Mouse (Mus musculus): ENCODE data around the gene Dscam.

Dscam gene

DNA sequence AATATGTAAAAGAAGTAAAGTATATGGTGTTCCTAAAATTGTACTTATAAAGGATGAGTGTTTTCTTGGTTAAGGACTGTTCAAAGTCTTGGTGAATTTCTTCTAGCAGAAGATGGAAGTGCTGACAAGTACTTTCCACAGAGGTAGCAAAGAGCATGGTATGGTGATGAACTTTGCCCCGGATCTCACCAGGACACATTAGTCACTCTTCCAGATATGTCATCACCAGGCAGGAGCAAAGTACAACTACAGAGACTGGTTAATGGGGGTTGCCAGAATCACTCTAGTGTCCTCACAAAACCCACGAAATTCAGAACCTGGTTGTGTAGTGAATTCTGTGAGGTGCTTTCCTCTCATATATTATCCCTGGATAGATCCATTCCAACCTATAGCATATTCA lies 379.2 kb downstream of the Dscam start:
- in situ Hi-C loops (cut with MboI; ENCODE audit: low sequenced_read_pairs), result no loop called here

GRCm38 (mm10) chr16:96788286-96788685 lies 382.3 kb downstream of the Dscam start:
- in situ Hi-C loops (cut with MboI; ENCODE audit: low sequenced_read_pairs), result no loop called here

- in situ Hi-C loops (cut with MboI; ENCODE audit: low sequenced_read_pairs), result no loop called here
These were observed 391.5 kb downstream of the Dscam start for GRCm38 (mm10) chr16:96779021-96779420.

- in situ Hi-C loops (cut with MboI; ENCODE audit: low sequenced_read_pairs), result no loop called here
These were observed 396.3 kb downstream of the Dscam start for GRCm38 (mm10) chr16:96774245-96774644.

- in situ Hi-C loops (cut with MboI; ENCODE audit: low sequenced_read_pairs), result no loop called here
These were observed 402.6 kb downstream of the Dscam start for GRCm38 (mm10) chr16:96767985-96768384.

- in situ Hi-C loops (cut with MboI; ENCODE audit: low sequenced_read_pairs), result no loop called here
These were observed 403.0 kb downstream of the Dscam start for GRCm38 (mm10) chr16:96767508-96767907.

- in situ Hi-C loops (cut with MboI; ENCODE audit: low sequenced_read_pairs), result no loop called here
These were observed 409.3 kb downstream of the Dscam start for GRCm38 (mm10) chr16:96761225-96761624.

DNA sequence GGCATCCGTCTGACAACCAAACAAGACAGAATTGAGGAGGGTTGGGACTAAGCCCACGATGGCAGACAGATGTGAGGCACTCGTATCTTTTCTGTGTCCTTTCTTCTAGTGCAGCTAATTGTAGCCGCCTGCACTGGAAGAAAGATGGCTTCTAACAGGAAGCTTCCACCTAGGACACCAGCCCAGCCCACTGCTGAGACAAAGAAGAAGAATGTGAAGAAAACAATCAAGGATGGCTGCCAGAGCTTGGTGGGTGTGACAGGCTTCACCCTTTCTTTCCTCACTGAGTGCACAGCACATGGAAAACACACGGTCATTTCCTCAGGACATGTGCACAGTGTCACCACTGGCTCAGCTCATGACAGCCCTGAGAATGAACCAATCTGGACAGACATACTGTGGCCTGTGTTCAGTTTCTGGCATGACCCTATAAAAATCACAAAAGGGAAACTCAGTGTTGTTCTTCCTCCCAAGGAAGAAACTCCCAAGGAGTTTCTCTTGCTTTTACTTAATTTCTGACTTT lies 411.4 kb downstream of the Dscam start:
- in situ Hi-C loops (cut with MboI; ENCODE audit: low sequenced_read_pairs), result no loop called here

DNA sequence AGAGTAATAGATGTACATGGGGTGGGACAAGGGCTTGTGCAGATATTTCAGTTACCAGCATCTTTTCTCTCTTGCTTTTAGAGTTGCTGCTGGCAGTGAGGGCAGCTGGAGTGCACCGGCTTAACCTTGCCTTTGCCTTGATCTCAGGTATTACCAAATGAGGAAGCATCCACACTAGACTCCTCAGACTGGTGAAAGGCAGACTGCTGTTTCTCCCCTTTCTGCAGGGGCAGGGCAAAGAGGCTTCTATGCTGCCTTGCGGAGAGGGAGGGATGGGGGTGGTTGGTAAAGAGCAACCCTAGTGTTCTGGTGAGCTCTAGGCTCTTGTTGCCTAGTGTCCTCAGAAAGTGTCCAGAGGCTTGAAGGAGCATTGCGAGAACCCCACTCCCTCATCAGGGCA lies 412.2 kb downstream of the Dscam start:
- in situ Hi-C loops (cut with MboI; ENCODE audit: low sequenced_read_pairs), result no loop called here

DNA sequence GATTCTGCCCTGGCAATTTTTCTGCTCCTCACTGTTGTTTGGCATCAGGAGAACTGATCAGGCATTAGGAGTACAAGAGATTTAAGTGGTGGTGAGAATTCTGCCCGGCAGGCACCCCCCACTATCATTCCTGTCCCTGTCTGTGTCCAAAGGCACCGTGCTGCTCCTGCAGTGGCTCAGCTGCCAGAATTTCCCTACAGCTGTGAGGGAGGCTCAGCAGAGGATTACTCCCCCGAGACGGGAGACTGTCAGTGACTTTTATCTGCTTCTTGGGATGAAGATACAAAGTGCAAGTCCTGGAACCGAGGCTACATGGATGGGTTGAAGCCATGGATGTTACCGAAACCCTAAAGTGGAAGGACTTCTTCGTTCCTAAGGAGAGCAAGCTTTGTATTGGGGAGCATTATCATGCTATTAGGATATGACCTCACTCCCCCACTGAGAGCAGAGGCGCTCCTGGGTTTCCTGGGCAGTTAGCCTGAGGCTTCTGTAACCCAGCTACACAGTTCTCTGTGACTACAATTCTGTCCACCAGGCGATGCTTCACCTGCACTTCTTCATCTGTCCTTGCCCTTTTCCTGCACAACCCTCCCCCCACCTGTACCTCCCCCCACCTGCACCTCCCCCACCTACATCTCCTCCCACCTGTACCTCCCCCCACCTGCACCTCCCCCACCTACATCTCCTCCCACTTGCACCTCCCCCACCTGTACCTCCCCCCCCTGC lies 412.8 kb downstream of the Dscam start:
- in situ Hi-C loops (cut with MboI; ENCODE audit: low sequenced_read_pairs), result no loop called here

DNA sequence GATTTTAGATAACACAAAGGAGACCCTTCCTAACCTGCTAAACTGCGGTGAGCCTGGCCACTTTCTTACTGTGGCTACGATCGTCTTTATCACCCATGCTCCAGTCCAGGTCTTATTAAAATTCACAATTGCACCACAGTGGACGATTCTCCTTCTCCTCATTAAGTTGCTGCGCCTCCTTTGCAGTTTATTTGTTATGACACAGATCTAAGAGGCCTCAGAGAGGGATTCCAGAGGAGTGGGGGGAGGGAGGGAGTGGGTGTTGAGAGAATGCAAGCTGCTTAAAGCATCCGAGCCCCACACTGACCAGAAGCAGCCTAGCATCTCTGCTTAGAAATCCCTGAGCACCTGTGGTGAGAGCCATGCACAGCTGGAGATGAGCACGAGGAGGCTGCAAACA lies 413.6 kb downstream of the Dscam start:
- in situ Hi-C loops (cut with MboI; ENCODE audit: low sequenced_read_pairs), result no loop called here

GRCm38 (mm10) chr16:96754971-96755504 lies 415.5 kb downstream of the Dscam start:
- in situ Hi-C loops (cut with MboI; ENCODE audit: low sequenced_read_pairs), result no loop called here

DNA sequence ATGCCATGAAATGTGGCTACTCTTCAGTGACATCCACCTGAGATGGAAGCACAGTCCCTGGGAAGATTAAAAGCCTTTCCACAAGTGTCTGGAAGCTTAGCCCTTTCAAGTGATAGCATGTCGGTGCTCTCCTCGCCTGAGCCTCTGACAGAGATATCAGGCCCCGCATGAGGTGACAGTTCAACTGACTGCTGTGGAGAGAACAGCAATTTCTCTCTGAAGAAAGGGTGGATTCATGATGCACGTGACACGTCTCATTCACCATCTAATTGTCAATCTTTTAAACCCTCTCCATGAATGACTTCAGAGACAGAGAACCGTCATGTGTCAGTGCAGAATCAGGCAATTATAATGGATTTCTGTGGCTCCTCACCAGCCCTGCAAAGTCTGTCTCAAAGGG lies 416.2 kb downstream of the Dscam start:
- in situ Hi-C loops (cut with MboI; ENCODE audit: low sequenced_read_pairs), result no loop called here

- in situ Hi-C loops (cut with MboI; ENCODE audit: low sequenced_read_pairs), result no loop called here
These were observed 416.8 kb downstream of the Dscam start for GRCm38 (mm10) chr16:96753781-96754173.

DNA sequence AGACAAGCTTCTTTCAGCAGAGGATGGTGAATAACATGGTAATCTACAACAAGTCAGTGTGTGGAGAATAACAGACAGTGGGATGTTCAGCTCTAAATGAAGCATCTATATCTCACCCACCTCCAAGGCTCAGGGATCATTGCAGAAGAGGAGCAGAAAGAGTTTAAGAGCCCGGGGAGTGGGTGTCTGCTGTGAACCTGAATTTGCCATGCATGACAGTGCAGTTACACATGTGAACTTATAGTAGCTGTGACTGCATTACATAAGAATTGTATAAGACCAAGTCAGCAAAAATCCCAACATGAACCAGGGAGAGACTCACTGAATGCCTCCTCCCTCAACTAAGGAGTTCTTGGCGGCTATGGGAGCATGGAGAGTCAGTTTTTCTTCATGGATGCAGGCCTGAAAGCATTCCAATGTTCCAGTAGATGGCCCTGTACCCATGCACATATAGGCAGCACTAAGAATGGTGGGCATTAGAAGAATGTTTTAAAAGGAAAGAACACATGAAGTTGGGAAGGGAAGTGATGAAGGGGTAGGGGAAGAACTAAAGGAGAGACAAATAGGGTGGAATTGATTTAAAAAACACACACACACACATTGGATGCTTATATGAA lies 417.3 kb downstream of the Dscam start:
- in situ Hi-C loops (cut with MboI; ENCODE audit: low sequenced_read_pairs), result no loop called here

GRCm38 (mm10) chr16:96742475-96743255 lies 427.9 kb downstream of the Dscam start:
- in situ Hi-C loops (cut with MboI; ENCODE audit: low sequenced_read_pairs), result no loop called here

DNA sequence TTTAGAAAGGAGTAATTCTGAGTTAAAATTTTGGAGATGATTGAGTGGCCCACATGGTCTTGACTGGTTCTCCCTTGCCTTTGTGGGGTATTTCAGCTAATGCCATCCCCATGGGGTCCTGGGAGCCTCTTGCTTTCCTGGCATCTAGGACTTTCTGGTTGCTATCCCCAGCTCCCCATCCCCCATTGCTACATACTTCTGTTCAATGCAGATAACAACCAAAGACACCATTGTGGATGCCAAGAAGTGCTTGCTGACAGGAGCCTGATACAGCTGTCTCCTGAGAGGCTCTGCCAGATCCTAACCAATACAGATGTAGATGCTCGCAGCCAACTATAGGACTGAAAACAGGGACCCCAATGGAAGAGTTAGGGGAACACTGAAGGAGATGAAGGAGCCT lies 429.2 kb downstream of the Dscam start:
- in situ Hi-C loops (cut with MboI; ENCODE audit: low sequenced_read_pairs), result no loop called here

GRCm38 (mm10) chr16:96740073-96741055 lies 430.2 kb downstream of the Dscam start:
- in situ Hi-C loops (cut with MboI; ENCODE audit: low sequenced_read_pairs), result no loop called here

GRCm38 (mm10) chr16:96736501-96736900 lies 434.1 kb downstream of the Dscam start:
- in situ Hi-C loops (cut with MboI; ENCODE audit: low sequenced_read_pairs), result no loop called here

GRCm38 (mm10) chr16:96730881-96731280 lies 439.7 kb downstream of the Dscam start:
- in situ Hi-C loops (cut with MboI; ENCODE audit: low sequenced_read_pairs), result no loop called here

All from CH12F3 (cell line).